Mouse (Mus musculus) CD4-positive naive resting alpha-beta T cell, adult 57 days (primary cell): Measurements from ENCODE around the gene Smim14. TPM values are rescaled to one million over a fixed set of nuclear protein-coding genes. Genes with fewer than 3 reads are reported as not detected.

Experiments used
- total RNA-seq: library from RNA; stranded (reverse); gene quantifications from one replicate; pipeline ENCODE4 v1.2.4, GENCODE M21; 2023

Smim14 gene
- total RNA-seq = 112 TPM

GRCm38 (mm10) chr5:65536751-65537419 is at the start of gene Smim14, which contains the start of gene Ube2k:
Gene Smim14, minus strand, starts transcription at chr5:65537184.
Gene Ube2k, plus strand, starts transcription at chr5:65537233.

GRCm38 (mm10) chr5:65492716-65493531 is 44.1 kb downstream of the Smim14 start, which contains the start of gene Gm43552:
Gene Gm43552, minus strand, starts transcription at chr5:65492833.

GRCm38 (mm10) chr5:65435806-65436561 is 101.0 kb downstream of the Smim14 start, which contains the start of gene Ugdh:
Gene Ugdh, minus strand, starts transcription at chr5:65435949.

Other genes starting within 250 kb of the Smim14 start
- gene Rfc1, start 201.5 kb downstream of the Smim14 start, total RNA-seq = 41.9 TPM
- not detected for gene Klb, start 188.9 kb downstream of the Smim14 start, total RNA-seq
- gene Rpl9, start 145.7 kb downstream of the Smim14 start, total RNA-seq = 2,825 TPM
- 33.3 TPM for gene Lias, start 145.7 kb downstream of the Smim14 start, total RNA-seq
- 20.1 TPM for gene Ugdh, start 101.2 kb downstream of the Smim14 start, total RNA-seq
- gene Gm43552, start 44.4 kb downstream of the Smim14 start, total RNA-seq = not detected
- 75.6 TPM for gene Ube2k, start within 50 bp of the Smim14 start, total RNA-seq
- 268 TPM for gene Pds5a, start 161.1 kb upstream of the Smim14 start, total RNA-seq
- 65.4 TPM for gene N4bp2, start 226.3 kb upstream of the Smim14 start, total RNA-seq